Mouse (Mus musculus): ENCODE data around the gene Etl4. TPM values are rescaled to one million over a fixed set of nuclear protein-coding genes. Genes with fewer than 3 reads are reported as not detected.
A peak's percentile ranks its signal among the peaks of the same experiment; 100 is the strongest.

The Etl4 gene
- total RNA-seq, 1 experiment, result 50.8 TPM

DNA sequence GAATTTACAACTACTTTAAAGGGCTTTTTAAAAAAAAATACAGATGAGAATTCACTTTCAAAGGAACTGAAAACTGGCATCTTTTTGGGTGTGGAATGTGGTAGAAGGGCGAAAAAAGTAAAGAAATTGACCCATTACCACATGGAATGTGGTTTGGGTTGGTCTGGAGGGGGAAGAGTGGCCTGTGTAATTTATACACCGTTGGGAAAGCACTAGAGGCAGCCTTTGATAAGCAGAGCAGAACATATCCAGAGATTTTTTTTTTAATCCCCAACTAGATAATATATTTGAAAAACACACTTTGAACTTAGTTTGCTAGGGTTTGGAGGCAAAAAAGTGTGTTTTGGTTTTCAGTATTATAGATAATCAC, 382.1 kb downstream of the Etl4 start:
- DNase-seq (ENCODE audit: low read depth, low spot score), result no peak
- in situ Hi-C loops (cut with MboI; ENCODE audit: low sequenced_read_pairs in 2 of 2, unreplicated experiment in 2 of 2), result no loop called here
- H3K9ac ChIP-seq (ENCODE audit: insufficient read depth, low read depth, low read length, poor library complexity, severe bottlenecking), result no peak overlapping the region
- no peak overlapping the region for H3K4me3 ChIP-seq (ENCODE audit: insufficient read depth in 1 of 2, low read depth in 1 of 2, low read length in 2 of 2, poor library complexity in 1 of 2, severe bottlenecking in 1 of 2)
- no peak overlapping the region for H3K27ac ChIP-seq (ENCODE audit: insufficient read depth, low read depth, low read length, poor library complexity, severe bottlenecking)
- peaks cover 0 to 2% of the 10 kb centered on the region in 2 experiments; a peak in 1 of 4 replicates for H3K4me1 ChIP-seq (ENCODE audit: control insufficient read depth in 2 of 2, insufficient read depth in 2 of 2, low read length in 2 of 2, poor library complexity in 1 of 2)
- TF ChIP-seq ZC3H11A (IDR thresholded peaks at IDR 0.05; ENCODE audit: borderline replicate concordance, low read depth, low read length), result no peak
- no peak for TF ChIP-seq CHD2 (IDR thresholded peaks at IDR 0.05; ENCODE audit: low read depth, low read length)
- no peak for TF ChIP-seq HCFC1 (IDR thresholded peaks at IDR 0.05; ENCODE audit: borderline replicate concordance, insufficient read depth, low read length)
- TF ChIP-seq MAFK (IDR thresholded peaks at IDR 0.05; ENCODE audit: insufficient read depth, low read depth, low read length), result no peak
- TF ChIP-seq ZNF384 (IDR thresholded peaks at IDR 0.05; ENCODE audit: low read depth, low read length), result no peak
- no peaks in the 10 kb centered on the region for H3K9me3 ChIP-seq (ENCODE audit: control insufficient read depth, insufficient read depth, low read depth, low read length)
- no peaks in the 10 kb centered on the region; the same call in 1 of the 2 replicates for H3K36me3 ChIP-seq (ENCODE audit: control insufficient read depth, insufficient read depth, low read length, poor library complexity, severe bottlenecking)

DNA sequence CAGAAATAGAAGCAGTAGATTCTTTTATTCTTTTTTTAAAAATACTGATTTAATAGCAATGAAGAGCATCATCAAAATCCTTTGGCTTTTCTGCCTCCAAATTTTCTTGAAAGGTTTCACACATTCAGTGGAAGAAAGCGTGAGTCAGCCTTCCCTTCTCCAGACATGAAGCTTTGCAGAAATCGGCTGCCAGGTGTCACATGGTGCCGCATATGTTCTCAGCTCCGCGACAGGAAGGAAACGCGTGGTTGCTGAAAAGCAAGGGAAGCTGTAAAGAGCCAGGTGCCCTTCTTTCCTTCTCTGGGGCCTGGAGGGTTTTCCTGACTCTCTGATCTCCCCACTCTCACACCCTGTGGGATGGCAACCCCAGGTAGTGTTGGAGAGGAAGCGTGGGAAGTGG, 383.8 kb downstream of the Etl4 start:
- Histone ChIP-seq H3K4me3 (ENCODE audit: insufficient read depth in 1 of 2, low read depth in 1 of 2, low read length in 2 of 2, poor library complexity in 1 of 2, severe bottlenecking in 1 of 2) (no peak overlapping the region), H3K9me3 (ENCODE audit: control insufficient read depth, insufficient read depth, low read depth, low read length) (no peaks in the 10 kb centered on the region), H3K4me1 (ENCODE audit: control insufficient read depth in 2 of 2, insufficient read depth in 2 of 2, low read length in 2 of 2, poor library complexity in 1 of 2) (peaks cover 0 to 2% of the 10 kb centered on the region in 2 experiments; a peak in 1 of 4 replicates), H3K27ac (ENCODE audit: insufficient read depth, low read depth, low read length, poor library complexity, severe bottlenecking) (0 out of 2 replicates have a peak overlapping the region, but pooled peaks have one; percentile 22), H3K9ac (ENCODE audit: insufficient read depth, low read depth, low read length, poor library complexity, severe bottlenecking) (no peak overlapping the region), H3K36me3 (ENCODE audit: control insufficient read depth, insufficient read depth, low read length, poor library complexity, severe bottlenecking) (no peaks in the 10 kb centered on the region; the same call in 1 of the 2 replicates)
- in situ Hi-C loops (cut with MboI; ENCODE audit: low sequenced_read_pairs in 2 of 2, unreplicated experiment in 2 of 2), result no loop called here
- TF ChIP-seq MAFK (IDR thresholded peaks at IDR 0.05; ENCODE audit: insufficient read depth, low read depth, low read length) (no peak), ZC3H11A (IDR thresholded peaks at IDR 0.05; ENCODE audit: borderline replicate concordance, low read depth, low read length) (no peak), HCFC1 (IDR thresholded peaks at IDR 0.05; ENCODE audit: borderline replicate concordance, insufficient read depth, low read length) (no peak), CHD2 (IDR thresholded peaks at IDR 0.05; ENCODE audit: low read depth, low read length) (no peak), ZNF384 (IDR thresholded peaks at IDR 0.05; ENCODE audit: low read depth, low read length) (no peak)
- no peak for DNase-seq (ENCODE audit: low read depth, low spot score)

DNA sequence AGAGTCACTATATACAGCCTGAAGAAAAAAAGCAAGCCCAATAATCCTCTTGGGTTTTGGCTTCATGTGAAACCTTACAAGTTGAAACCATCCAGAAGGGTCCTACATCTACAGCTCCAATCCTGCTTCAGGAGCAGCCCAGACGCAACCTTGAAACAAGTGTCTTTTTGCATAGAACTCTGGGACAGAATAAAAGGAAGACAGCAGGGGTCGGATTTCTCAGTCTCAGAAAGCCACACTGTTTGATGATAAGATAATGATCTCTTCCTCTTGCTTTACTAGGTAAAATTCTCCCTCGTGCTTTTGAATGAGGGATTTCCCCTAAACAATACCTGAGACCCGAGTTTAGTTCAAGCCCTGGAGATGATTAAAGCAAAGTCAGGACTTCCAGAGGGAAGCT, 385.0 kb downstream of the Etl4 start:
- Histone ChIP-seq H3K9ac (ENCODE audit: insufficient read depth, low read depth, low read length, poor library complexity, severe bottlenecking) (no peak overlapping the region), H3K9me3 (ENCODE audit: control insufficient read depth, insufficient read depth, low read depth, low read length) (no peaks in the 10 kb centered on the region), H3K27ac (ENCODE audit: insufficient read depth, low read depth, low read length, poor library complexity, severe bottlenecking) (no peak overlapping the region), H3K4me3 (ENCODE audit: insufficient read depth in 1 of 2, low read depth in 1 of 2, low read length in 2 of 2, poor library complexity in 1 of 2, severe bottlenecking in 1 of 2) (no peak overlapping the region), H3K36me3 (ENCODE audit: control insufficient read depth, insufficient read depth, low read length, poor library complexity, severe bottlenecking) (no peaks in the 10 kb centered on the region; the same call in 1 of the 2 replicates), H3K4me1 (ENCODE audit: control insufficient read depth in 2 of 2, insufficient read depth in 2 of 2, low read length in 2 of 2, poor library complexity in 1 of 2) (peaks cover 0 to 2% of the 10 kb centered on the region in 2 experiments; a peak in 1 of 4 replicates)
- TF ChIP-seq HCFC1 (IDR thresholded peaks at IDR 0.05; ENCODE audit: borderline replicate concordance, insufficient read depth, low read length) (no peak), CHD2 (IDR thresholded peaks at IDR 0.05; ENCODE audit: low read depth, low read length) (no peak), ZNF384 (IDR thresholded peaks at IDR 0.05; ENCODE audit: low read depth, low read length) (no peak), ZC3H11A (IDR thresholded peaks at IDR 0.05; ENCODE audit: borderline replicate concordance, low read depth, low read length) (no peak)
- in situ Hi-C loops (cut with MboI; ENCODE audit: low sequenced_read_pairs in 2 of 2, unreplicated experiment in 2 of 2), result no loop called here
- no peak for DNase-seq (ENCODE audit: low read depth, low spot score)

DNA sequence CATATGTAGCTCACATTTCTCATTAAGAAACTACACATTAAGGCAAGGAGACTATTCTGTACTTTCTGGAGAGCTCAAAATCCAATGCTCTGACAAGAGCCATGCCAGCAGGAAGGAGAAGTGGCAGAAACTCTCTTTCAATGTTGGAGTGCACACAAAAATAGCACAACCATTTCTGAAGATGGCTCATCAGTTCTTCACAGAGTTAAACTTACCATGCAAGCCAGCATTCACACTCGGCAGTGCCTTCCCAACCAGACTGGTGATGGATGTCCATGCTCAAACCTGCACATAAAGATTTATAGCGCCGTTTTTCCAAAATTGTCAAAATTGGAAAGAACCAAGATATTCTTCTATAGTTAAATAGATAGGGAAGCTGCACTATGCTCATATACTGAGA, 392.9 kb downstream of the Etl4 start:
- no peak overlapping the region for H3K27ac ChIP-seq (ENCODE audit: insufficient read depth, low read depth, low read length, poor library complexity, severe bottlenecking)
- TF ChIP-seq MAFK (IDR thresholded peaks at IDR 0.05; ENCODE audit: insufficient read depth, low read depth, low read length) (no peak), HCFC1 (IDR thresholded peaks at IDR 0.05; ENCODE audit: borderline replicate concordance, insufficient read depth, low read length) (no peak), ZC3H11A (IDR thresholded peaks at IDR 0.05; ENCODE audit: borderline replicate concordance, low read depth, low read length) (no peak), ZNF384 (IDR thresholded peaks at IDR 0.05; ENCODE audit: low read depth, low read length) (no peak), CHD2 (IDR thresholded peaks at IDR 0.05; ENCODE audit: low read depth, low read length) (no peak)
- H3K36me3 ChIP-seq (ENCODE audit: control insufficient read depth, insufficient read depth, low read length, poor library complexity, severe bottlenecking), result no peaks in the 10 kb centered on the region
- no peaks in the 10 kb centered on the region for H3K9me3 ChIP-seq (ENCODE audit: control insufficient read depth, insufficient read depth, low read depth, low read length)
- H3K4me3 ChIP-seq (ENCODE audit: insufficient read depth in 1 of 2, low read depth in 1 of 2, low read length in 2 of 2, poor library complexity in 1 of 2, severe bottlenecking in 1 of 2), result no peak overlapping the region
- in situ Hi-C loops (cut with MboI; ENCODE audit: low sequenced_read_pairs in 2 of 2, unreplicated experiment in 2 of 2), result no loop called here
- no peak overlapping the region for H3K9ac ChIP-seq (ENCODE audit: insufficient read depth, low read depth, low read length, poor library complexity, severe bottlenecking)
- no peak for DNase-seq (ENCODE audit: low read depth, low spot score)
- no peaks in the 10 kb centered on the region for H3K4me1 ChIP-seq (ENCODE audit: control insufficient read depth in 2 of 2, insufficient read depth in 2 of 2, low read length in 2 of 2, poor library complexity in 1 of 2)

DNA sequence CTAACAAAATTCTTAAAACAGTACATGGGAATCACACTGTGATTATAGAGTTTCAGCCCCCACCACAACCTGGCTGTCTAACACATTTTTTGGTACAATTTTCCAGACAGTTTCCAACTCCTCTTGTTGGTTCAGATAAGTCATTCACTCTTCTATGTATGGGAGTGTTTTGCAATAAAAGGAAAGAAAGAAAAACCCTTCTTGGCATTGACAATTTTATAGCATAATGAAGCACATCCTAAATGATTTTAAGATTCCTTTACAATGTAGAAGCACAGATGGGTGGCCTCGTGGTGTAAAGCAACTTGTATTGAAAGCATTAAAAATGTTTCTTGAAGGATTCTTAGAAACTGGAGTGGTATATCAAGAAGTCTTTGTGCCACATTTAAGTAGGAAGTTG, 415.4 kb downstream of the Etl4 start:
- Histone ChIP-seq H3K36me3 (ENCODE audit: control insufficient read depth, insufficient read depth, low read length, poor library complexity, severe bottlenecking) (no peaks in the 10 kb centered on the region), H3K27ac (ENCODE audit: insufficient read depth, low read depth, low read length, poor library complexity, severe bottlenecking) (no peak overlapping the region), H3K4me1 (ENCODE audit: control insufficient read depth in 2 of 2, insufficient read depth in 2 of 2, low read length in 2 of 2, poor library complexity in 1 of 2) (no peaks in the 10 kb centered on the region), H3K4me3 (ENCODE audit: insufficient read depth in 1 of 2, low read depth in 1 of 2, low read length in 2 of 2, poor library complexity in 1 of 2, severe bottlenecking in 1 of 2) (no peak overlapping the region), H3K9ac (ENCODE audit: insufficient read depth, low read depth, low read length, poor library complexity, severe bottlenecking) (no peak overlapping the region), H3K9me3 (ENCODE audit: control insufficient read depth, insufficient read depth, low read depth, low read length) (no peaks in the 10 kb centered on the region)
- no peak for TF ChIP-seq ZC3H11A (IDR thresholded peaks at IDR 0.05; ENCODE audit: borderline replicate concordance, low read depth, low read length)
- in situ Hi-C loops (cut with MboI; ENCODE audit: low sequenced_read_pairs in 2 of 2, unreplicated experiment in 2 of 2), result no loop called here
- no peak for DNase-seq (ENCODE audit: low read depth, low spot score)

Data from ES-E14 (cell line).